Mouse (Mus musculus): ENCODE results near the gene Prkaa2.

The Prkaa2 gene

DNA sequence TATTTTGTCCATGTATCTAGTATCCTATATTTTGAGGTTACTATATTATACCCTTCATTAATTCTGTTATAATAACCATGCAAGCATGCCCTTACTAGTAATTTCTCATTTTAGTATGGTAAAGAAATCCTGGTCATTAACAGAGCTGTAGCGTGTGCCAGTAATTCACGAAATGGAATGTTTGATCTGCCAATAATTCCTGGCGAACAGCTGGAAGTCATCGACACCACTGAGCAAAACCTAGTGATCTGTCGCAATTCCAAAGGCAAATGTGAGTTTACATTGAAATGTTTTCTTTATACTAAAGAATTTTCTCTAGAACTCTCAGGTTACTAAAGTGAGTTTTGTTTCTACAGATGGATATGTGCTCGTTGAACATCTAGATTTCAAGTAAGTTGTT, 94.2 kb downstream of the Prkaa2 start:
- DNase-seq = no peak

DNA sequence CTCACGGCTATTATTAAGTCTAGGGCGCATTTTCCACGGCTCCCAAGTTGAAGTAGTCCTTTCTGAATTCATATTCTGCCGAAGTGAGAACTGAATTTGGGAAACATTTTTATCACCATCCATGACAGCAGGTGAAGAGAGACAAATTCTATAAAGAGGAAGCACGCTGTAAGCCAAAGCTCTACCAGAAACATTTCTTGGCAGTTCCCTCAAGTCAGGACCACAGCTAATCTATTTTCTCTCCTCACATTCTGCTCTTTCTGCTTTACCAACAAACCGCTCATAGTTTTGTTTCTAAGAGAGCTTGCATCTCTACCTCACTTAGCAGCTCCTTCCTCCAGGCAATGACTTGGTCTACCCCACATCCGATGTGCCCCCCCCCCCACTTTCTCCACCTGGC, 96.0 kb downstream of the Prkaa2 start:
- DNase-seq = no peak

DNA sequence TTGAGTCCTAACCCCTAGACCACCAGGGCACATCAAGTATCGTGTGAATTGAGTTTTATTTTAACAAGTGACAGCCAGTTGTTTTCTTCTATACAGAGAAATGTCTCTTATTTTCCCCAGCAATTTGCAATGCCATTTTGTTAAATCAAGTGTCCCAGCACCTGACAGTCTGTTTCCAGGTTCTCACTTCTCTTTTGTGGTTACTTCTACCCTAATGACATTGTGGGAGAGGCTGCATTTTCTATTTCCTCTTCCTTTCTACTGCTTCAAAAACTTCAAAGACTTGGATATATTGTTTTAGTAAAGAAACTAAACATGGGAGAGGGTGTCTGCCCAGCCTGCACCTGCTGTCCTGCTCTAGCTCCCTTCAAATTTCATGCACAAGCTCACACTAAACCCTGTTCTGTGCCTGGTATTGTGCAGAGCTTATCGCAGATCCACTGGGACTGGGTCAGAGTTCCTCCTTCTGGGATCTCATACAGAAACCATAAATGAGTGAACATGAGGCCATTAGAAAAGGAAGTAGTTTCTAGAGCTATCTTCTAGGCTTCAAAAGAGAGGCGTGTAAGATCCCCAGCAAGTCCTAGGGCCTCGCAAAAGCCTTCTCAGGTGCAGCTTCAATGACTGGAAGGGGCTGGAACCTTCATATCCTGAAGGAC, 102.2 kb downstream of the Prkaa2 start:
- DNase-seq = no peak

- peak in 1 of 2 experiments; percentile 29 for DNase-seq
These were observed 105.0 kb downstream of the Prkaa2 start for GRCm38 (mm10) chr4:105004649-105005048.

- DNase-seq = no peak
These were observed 105.6 kb downstream of the Prkaa2 start for GRCm38 (mm10) chr4:105004135-105004534.

DNA sequence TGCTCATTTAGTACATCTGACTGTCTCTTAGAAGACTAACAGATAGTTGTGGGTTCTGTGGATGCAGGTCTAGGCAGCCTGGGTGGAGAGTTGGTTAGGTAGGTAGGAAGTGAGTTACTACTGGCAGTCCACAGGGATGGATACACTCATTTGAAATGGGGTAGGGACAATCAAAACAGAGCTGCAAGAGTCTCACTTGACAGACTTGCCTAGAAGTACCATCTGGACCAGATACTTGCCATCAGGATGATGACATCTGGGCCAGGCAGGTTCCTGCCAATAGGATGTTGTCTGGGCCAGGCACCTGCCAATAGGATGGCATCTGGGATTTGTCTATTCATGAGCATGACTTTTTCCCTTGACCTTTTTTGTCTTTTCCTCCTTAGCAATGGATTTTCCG, 108.0 kb downstream of the Prkaa2 start:
- no peak for DNase-seq

- peak; percentile 28 to 43 for DNase-seq
These were observed 110.0 kb downstream of the Prkaa2 start for GRCm38 (mm10) chr4:104999702-105000101.

- DNase-seq = no peak
These were observed 116.4 kb downstream of the Prkaa2 start for GRCm38 (mm10) chr4:104993140-104993874.

GRCm38 (mm10) chr4:104992271-104992670, 117.4 kb downstream of the Prkaa2 start:
- no peak for DNase-seq

DNA sequence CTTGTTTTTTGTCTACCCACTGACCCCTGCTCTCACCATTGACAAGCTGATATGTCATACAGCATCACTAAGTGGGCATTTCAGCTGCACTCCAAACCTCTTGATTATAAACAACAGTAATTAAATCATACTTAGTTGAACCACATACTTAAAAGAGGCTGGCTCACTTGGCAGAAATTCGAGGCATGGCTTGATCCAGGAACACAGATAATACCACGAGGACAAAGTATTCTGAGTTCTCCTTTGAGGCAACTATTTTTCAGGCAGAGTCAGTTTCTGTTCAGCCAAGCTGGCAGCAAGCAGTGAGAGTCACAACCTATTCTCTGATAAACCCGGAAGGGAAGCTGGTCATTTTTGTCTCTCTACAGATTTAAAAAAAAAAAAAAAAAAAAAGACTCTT, 119.0 kb downstream of the Prkaa2 start:
- no peak for DNase-seq

DNA sequence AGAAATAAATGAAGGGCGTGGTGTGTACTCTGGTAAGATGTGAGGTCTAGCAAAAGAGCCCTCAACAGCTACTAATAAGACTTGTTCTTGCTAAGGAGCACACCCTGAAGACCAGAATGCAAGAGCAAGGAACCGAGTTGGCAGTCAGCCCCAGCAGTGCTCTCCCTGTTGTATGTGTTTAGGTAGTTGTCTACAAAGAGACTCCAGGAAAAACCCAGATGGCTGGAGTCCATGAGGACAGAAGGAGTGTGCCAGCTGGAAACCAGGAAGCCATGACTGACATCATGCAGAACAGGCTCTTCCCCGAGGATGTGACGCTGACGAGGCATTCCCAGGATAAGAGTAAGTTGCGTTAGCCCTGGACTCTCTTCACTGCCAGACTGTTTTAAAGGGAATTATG, 119.7 kb downstream of the Prkaa2 start:
- DNase-seq = no peak

GRCm38 (mm10) chr4:104988709-104989108, 121.0 kb downstream of the Prkaa2 start:
- DNase-seq = no peak

GRCm38 (mm10) chr4:104988102-104988501, 121.6 kb downstream of the Prkaa2 start:
- no peak for DNase-seq

- peak in 1 of 2 experiments; percentile 10 for DNase-seq
These were observed 122.1 kb downstream of the Prkaa2 start for GRCm38 (mm10) chr4:104987631-104988030.

GRCm38 (mm10) chr4:104985960-104986632, 123.6 kb downstream of the Prkaa2 start:
- peak; percentile 60 to 73 for DNase-seq

Data from kidney, postnatal 36 days (tissue).